Mouse (Mus musculus) CH12.LX (cell line): ENCODE measurements at regions not wholly inside any gene's neighbourhood (a gene's known extent, or its start where the extent isn't known, plus 50 kb on each side); places are given as distances from the start of the nearest gene placed in this dataset.

Experiments
- DNase-seq: peaks from one replicate; pipeline ENCODE4 v3.0.0-alpha.2; 2013; ENCODE audit errors: extremely low read depth
- H3K27ac ChIP-seq: 2 replicates; pipeline ENCODE4 v1.5.1; 2012; ENCODE audit warnings: low read depth, mild to moderate bottlenecking, control low read depth, moderate library complexity; ENCODE audit not compliant: insufficient read depth
- H3K27me3 ChIP-seq: replicated peaks from 2 replicates; pipeline ENCODE3; 2012; ENCODE audit warnings: inconsistent platforms
- H3K36me3 ChIP-seq, 2 experiments: replicated peaks in 1 of 2; 2 replicates each; pipeline versions ENCODE3 to v1.6.1; 2012; ENCODE audit warnings: inconsistent platforms in 1 of 2, low read length in 1 of 2, mild to moderate bottlenecking in 1 of 2, mixed read lengths in 1 of 2, moderate library complexity in 1 of 2; ENCODE audit not compliant: control insufficient read depth in 1 of 2, insufficient read depth in 1 of 2
- H3K4me1 ChIP-seq, 2 experiments: 2 replicates each; pipeline ENCODE4 v1.6.1; 2012; ENCODE audit warnings: inconsistent platforms in 1 of 2, moderate library complexity in 1 of 2; ENCODE audit not compliant: insufficient read depth in 2 of 2, control insufficient read depth in 1 of 2
- H3K4me2 ChIP-seq: 2 replicates; pipeline ENCODE4 v1.6.1; 2012; ENCODE audit warnings: low read depth, mild to moderate bottlenecking, control low read depth; ENCODE audit not compliant: poor library complexity, insufficient read depth, severe bottlenecking
- H3K4me3 ChIP-seq, 3 experiments: fragments of 150-350 bp in 1 of 3; sonication (generic) in 1 of 3; replicated peaks in 1 of 3; 2 replicates each; pipeline versions ENCODE3 to v1.5.1; 2011 to 2012; ENCODE audit warnings: low read depth in 2 of 3, low read length in 2 of 3, mild to moderate bottlenecking in 2 of 3, moderate library complexity in 2 of 3, control low read depth in 1 of 3, improper control_type of control experiment in 1 of 3, inconsistent platforms in 1 of 3, mixed read lengths in 1 of 3; ENCODE audit not compliant: poor library complexity in 1 of 3
- H3K79me2 ChIP-seq: replicated peaks from 2 replicates; pipeline ENCODE4 v1.6.1; 2012; ENCODE audit warnings: mild to moderate bottlenecking, moderate library complexity; ENCODE audit not compliant: control insufficient read depth, poor library complexity, insufficient read depth, severe bottlenecking; ENCODE audit errors: extremely low read depth
- H3K9ac ChIP-seq: 2 replicates; pipeline ENCODE4 v1.6.1; 2012; ENCODE audit warnings: low read depth, mild to moderate bottlenecking, control low read depth, moderate library complexity; ENCODE audit not compliant: insufficient read depth
- H3K9me3 ChIP-seq: replicated peaks from 2 replicates; pipeline ENCODE3; 2012; ENCODE audit warnings: low read length, inconsistent platforms, mixed read lengths
- E2F4 ChIP-seq: IDR thresholded peaks from 2 replicates; pipeline ENCODE4 v1.6.1; 2011; ENCODE audit warnings: low read depth, low read length, improper control_type of control experiment; ENCODE audit not compliant: insufficient replicate concordance
- ELF1 ChIP-seq: IDR thresholded peaks from 2 replicates; pipeline ENCODE4 v1.6.1; 2014; ENCODE audit warnings: low read depth, mild to moderate bottlenecking, inconsistent platforms, low read length, improper control_type of control experiment
- ETS1 ChIP-seq: conservative IDR thresholded peaks from 2 replicates; pipeline ENCODE4 v1.6.1; 2012; ENCODE audit warnings: low read depth, mild to moderate bottlenecking, inconsistent platforms, low read length, improper control_type of control experiment, moderate library complexity
- IRF4 ChIP-seq: IDR thresholded peaks from 2 replicates; pipeline ENCODE4 v1.6.1; 2014; ENCODE audit warnings: low read depth, mild to moderate bottlenecking, inconsistent platforms, low read length, improper control_type of control experiment
- JUN ChIP-seq: IDR thresholded peaks from 2 replicates; pipeline ENCODE4 v1.6.1; 2011; ENCODE audit warnings: low read depth, mild to moderate bottlenecking, low read length, improper control_type of control experiment, moderate library complexity; ENCODE audit not compliant: insufficient read depth
- JUND ChIP-seq: conservative IDR thresholded peaks from 2 replicates; pipeline ENCODE4 v1.6.1; 2011; ENCODE audit warnings: low read depth, low read length, improper control_type of control experiment
- MAX ChIP-seq: IDR thresholded peaks from 2 replicates; pipeline ENCODE4 v1.6.1; 2011; ENCODE audit warnings: low read length, improper control_type of control experiment
- MAZ ChIP-seq: IDR thresholded peaks from 2 replicates; pipeline ENCODE4 v1.6.1; 2012; ENCODE audit warnings: low read depth, mild to moderate bottlenecking, inconsistent platforms, low read length, improper control_type of control experiment, moderate library complexity
- MXI1 ChIP-seq: IDR thresholded peaks from 2 replicates; pipeline ENCODE4 v1.6.1; 2011; ENCODE audit warnings: mild to moderate bottlenecking, low read depth, low read length, improper control_type of control experiment
- MYC ChIP-seq: IDR thresholded peaks from 2 replicates; pipeline ENCODE4 v1.6.1; 2011; ENCODE audit warnings: low read depth, mild to moderate bottlenecking, improper control_type of control experiment, low read length
- RAD21 ChIP-seq: IDR thresholded peaks from 2 replicates; pipeline ENCODE4 v1.6.1; 2011; ENCODE audit warnings: low read depth, mild to moderate bottlenecking, low read length, improper control_type of control experiment, moderate library complexity
- SMC3 ChIP-seq: IDR thresholded peaks from 2 replicates; pipeline ENCODE4 v1.6.1; 2011; ENCODE audit warnings: low read depth, low read length, improper control_type of control experiment
- TBP ChIP-seq: conservative IDR thresholded peaks from 2 replicates; pipeline ENCODE4 v1.6.1; 2011; ENCODE audit warnings: low read depth, low read length, improper control_type of control experiment
- ZNF384 ChIP-seq: IDR thresholded peaks from 2 replicates; pipeline ENCODE4 v1.6.1; 2012; ENCODE audit warnings: low read depth, low read length, improper control_type of control experiment, inconsistent platforms
- dilution Hi-C: fragments of 300-500 bp; cut with MboI; formaldehyde crosslinking; loops from 2 replicates; pipeline ENCODE4 v1.14.3; 2020; ENCODE audit warnings: low sequenced_read_pairs; ENCODE audit not compliant: extremely low pct_unique_long_range_greater_than_20kb, extremely low pct_ligation_motif_present
- in situ Hi-C: fragments of 300-500 bp; cut with MboI; formaldehyde crosslinking; loops from 3 replicates; pipeline ENCODE4 v1.14.3; 2019; ENCODE audit warnings: low sequenced_read_pairs, low pct_ligation_motif_present, low pct_unique_long_range_greater_than_20kb, mixed read lengths

DNA sequence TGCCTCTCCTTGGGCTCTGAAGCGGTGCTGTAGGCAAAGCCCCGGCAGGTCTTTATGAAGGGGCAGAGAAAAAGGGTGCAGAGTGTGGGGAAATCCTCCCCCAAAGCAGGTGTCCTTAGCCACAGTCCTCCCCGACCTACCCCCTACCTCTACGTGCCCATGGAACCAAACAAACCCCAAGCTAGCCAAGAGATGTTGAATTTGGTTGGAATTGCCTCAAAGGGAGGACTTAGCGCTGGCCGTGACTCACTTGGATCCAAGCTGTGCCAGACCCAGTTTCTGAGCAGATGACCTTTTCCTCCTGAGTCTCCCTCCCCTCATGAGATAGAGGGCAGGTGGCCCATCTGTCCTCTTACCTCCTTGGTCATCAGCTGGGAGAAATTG is 74.9 kb downstream of the E030025P04Rik start:
- TF ChIP-seq E2F4 (no peak), IRF4 (no peak), MAX (no peak), JUN (no peak), TBP (no peak)
- TF ChIP-seq, all 38 proteins: peak for 0
- no peak overlapping the region for H3K27ac ChIP-seq
- dilution Hi-C loops (no loop called here), in situ Hi-C loops (no loop called here)
- H3K27me3 ChIP-seq = no peaks in the 10 kb centered on the region
- no peaks in the 10 kb centered on the region for H3K9me3 ChIP-seq
- H3K4me3 ChIP-seq = no peak overlapping the region
- DNase-seq = no peak
- H3K4me1 ChIP-seq = peaks cover 0 to 8% of the 10 kb centered on the region in 2 experiments; a peak in 1 of 4 replicates
- H3K9ac ChIP-seq = no peak overlapping the region
- no peaks in the 10 kb centered on the region for H3K79me2 ChIP-seq
- no peak overlapping the region for H3K4me2 ChIP-seq
- no peaks in the 10 kb centered on the region for H3K36me3 ChIP-seq

DNA sequence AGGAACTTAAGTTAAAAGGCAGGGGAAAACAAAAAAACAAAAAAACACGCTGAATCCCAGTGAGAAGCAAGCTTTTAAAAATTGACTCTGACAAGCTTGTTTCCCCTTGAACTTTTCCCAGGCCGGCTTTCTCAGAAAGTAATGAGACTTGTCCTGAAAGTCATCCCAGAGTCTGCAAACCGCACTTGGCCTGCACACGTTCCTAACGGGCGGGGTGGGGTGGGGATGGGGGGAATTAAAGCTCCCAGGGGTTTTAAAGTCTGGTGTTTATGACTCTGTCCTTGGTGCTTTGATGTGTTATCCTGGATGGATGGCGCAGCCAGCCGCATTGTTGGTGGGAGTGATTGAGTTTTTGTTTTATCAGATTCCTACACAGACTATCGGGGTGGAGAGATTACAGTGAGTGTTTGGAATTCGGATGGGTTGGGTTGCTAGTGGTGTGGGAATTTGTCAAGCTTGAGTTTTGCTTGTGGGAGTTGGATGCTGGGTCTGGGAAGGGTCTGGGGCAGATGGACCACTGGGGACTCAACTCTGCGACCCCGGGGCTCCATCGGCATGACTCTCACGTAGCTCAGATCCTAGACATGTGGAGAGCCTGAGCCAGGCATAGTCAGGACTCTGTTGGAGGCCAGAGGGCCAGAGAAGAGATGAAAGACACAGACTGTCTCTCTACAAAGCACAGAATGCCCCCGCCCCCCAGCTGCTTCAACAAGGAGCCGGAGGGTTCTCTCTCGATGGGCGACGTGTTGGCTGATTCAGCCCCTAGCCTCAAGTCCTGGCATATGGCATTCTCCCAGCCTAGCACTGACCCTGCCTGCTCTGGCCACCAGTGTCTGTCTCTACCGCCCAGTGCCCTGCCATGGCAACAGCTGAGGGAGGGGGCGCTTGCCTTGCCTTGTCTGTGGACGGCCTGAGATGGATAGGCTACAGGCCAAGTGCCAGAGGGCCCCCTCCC is 75.5 kb downstream of the E030025P04Rik start:
- in situ Hi-C loops (no loop called here), dilution Hi-C loops (no loop called here)
- H3K36me3 ChIP-seq = no peaks in the 10 kb centered on the region
- H3K27ac ChIP-seq = no peak overlapping the region
- DNase-seq = no peak
- no peak overlapping the region for H3K4me2 ChIP-seq
- no peaks in the 10 kb centered on the region for H3K79me2 ChIP-seq
- H3K9me3 ChIP-seq = no peaks in the 10 kb centered on the region
- no peak overlapping the region for H3K9ac ChIP-seq
- TF ChIP-seq ETS1 = no peak
- no peaks in the 10 kb centered on the region for H3K27me3 ChIP-seq
- H3K4me1 ChIP-seq = peaks cover 0 to 13% of the 10 kb centered on the region in 2 experiments; a peak in 1 of 4 replicates
- no peak overlapping the region for H3K4me3 ChIP-seq

DNA sequence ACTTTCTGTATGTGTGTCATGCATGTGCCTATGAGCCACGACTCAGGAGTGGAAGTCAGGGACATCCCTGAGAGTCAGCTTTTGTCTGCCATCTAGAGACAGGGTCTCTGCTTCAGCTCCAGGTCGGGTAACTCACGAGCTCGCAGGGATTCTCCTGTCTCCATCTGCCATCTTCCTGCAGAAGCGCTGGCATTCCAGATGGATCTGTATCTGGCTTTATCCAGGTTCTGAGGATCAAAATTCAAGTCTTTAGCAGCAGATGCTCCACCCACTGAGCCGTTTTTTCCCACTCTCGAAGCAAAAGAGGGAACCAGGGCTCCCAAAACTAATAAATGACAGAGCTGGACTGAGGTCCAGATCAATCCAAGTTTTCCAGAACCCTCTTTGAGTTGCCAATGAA is 76.4 kb downstream of the E030025P04Rik start:
- Histone ChIP-seq H3K4me1 (peaks cover 0 to 13% of the 10 kb centered on the region in 2 experiments; a peak in 1 of 4 replicates), H3K27ac (no peak overlapping the region), H3K4me2 (no peak overlapping the region), H3K36me3 (no peaks in the 10 kb centered on the region), H3K79me2 (no peaks in the 10 kb centered on the region), H3K9me3 (no peaks in the 10 kb centered on the region), H3K4me3 (no peak overlapping the region), H3K9ac (no peak overlapping the region), H3K27me3 (no peaks in the 10 kb centered on the region)
- dilution Hi-C loops = no loop called here
- DNase-seq = no peak
- in situ Hi-C loops = no loop called here
- TF ChIP-seq MAZ (no peak), MXI1 (no peak), ETS1 (no peak), E2F4 (no peak), MYC (no peak), RAD21 (no peak), JUND (no peak), ELF1 (no peak), ZNF384 (no peak), SMC3 (no peak)
